Mouse (Mus musculus) left cerebral cortex, adult 18-20 months (tissue): ENCODE measurements around the gene Dars. TPM values are rescaled to one million over a fixed set of nuclear protein-coding genes. Genes with fewer than 3 reads are reported as not detected.
A peak's percentile ranks its signal among the peaks of the same experiment; 100 is the strongest.

Experiments
- DNase-seq, 2 experiments: peaks; one replicate each; pipeline ENCODE4 v3.0.0; 2021 to 2022; ENCODE audit warnings: low spot score in 2 of 2, mixed read lengths in 1 of 2
- total RNA-seq, 2 experiments: library from RNA; stranded (reverse); gene quantifications; 2 replicates each; pipeline ENCODE4 v1.2.3; 2021

Gene Dars
- total RNA-seq, 2 experiments from 2014 or later, result 52.3 to 56.0 TPM

- no peak for DNase-seq
These were observed 18.4 kb upstream of the Dars start for GRCm38 (mm10) chr1:128435551-128435950.

- DNase-seq, result no peak
These were observed 7.8 kb upstream of the Dars start for GRCm38 (mm10) chr1:128424928-128425327.

GRCm38 (mm10) chr1:128417533-128417888, 343 bp upstream of the Dars start:
- DNase-seq, result peak in 1 of 2 experiments; percentile 4

DNA sequence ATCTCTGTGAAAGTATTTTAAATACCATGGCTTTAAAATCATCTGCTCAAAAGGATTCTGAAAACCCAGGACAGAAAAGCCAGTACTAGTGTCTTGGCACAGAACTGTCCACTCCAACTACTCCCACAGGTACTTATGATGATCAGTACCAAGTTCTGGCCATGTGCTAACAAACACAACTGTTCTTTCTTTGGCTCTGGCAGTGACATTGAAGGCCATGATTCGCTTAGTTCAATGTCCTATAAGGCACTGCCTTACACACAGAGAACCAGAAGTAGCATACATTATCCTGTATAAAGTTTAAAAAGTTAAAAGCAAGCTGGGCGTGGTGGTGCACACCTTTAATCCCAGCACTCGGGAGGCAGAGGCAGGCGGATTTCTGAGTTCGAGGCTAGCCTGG, 6.0 kb downstream of the Dars start:
- DNase-seq, result no peak

DNA sequence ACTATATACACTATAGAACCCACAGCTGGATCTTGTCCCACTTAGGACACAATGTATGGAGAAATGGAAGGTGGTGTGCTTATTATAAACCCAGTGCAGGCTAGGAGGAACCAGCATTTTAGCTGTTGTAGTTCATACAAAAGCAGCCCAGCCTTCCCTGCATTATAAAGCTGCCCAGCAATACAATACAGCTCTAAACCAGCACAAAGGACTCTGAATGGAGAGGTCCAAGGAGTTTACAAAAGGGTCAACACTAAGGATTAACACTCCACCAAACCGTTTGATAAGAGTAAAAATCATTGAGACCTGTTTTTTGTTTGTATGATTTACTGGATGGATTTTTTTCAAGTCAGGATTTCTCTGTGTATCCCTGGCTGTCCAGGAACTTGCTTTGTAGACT, 10.3 kb downstream of the Dars start:
- no peak for DNase-seq

GRCm38 (mm10) chr1:128405675-128406074, 11.5 kb downstream of the Dars start:
- DNase-seq, result no peak

GRCm38 (mm10) chr1:128405041-128405481, 12.1 kb downstream of the Dars start:
- DNase-seq, result no peak

GRCm38 (mm10) chr1:128400926-128401325, 16.2 kb downstream of the Dars start:
- no peak for DNase-seq

DNA sequence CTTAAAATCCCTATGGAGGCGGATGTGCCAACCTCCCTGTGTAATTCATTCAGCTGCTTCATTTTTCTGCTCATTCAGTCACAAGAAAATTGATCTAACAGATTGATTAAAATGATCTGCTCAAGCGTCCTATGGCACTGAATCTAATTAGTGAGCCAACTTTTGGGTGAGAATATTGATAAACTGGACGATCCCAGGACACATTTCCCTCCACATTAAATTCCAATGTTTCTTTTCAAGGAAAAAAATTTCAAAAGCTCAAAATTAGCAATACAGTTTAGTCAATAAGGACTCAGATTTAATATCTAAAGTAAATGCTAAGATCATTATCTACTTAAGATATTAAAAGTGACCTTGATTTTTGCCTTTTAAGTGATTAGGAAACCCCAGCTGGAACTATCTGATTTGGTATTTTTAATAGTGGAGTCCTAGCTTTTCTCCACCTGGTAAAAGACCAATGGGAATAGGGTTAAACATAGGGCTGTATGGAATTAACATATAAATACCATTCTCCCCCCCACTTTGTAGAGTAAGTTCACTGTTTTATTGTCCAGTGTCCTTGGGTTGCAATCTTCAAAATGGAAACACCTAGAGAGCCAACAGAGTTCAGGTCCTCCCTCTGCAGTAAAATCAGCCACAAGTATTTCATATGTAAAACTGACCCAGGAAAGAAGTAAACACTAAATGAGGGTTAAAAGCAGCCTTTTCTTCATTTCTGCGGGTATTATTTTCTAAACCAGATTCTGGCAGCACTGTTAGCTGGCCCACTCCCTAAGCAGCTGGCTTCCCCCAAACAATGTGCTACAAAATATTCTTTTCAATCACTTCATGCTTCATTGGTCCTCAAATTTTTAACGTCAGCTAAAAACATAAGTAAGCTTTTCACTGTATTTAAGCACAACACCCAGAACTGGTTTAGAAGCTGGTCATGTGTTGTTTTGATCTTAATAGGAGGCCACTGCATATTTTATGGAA, 16.9 kb downstream of the Dars start:
- no peak for DNase-seq

DNA sequence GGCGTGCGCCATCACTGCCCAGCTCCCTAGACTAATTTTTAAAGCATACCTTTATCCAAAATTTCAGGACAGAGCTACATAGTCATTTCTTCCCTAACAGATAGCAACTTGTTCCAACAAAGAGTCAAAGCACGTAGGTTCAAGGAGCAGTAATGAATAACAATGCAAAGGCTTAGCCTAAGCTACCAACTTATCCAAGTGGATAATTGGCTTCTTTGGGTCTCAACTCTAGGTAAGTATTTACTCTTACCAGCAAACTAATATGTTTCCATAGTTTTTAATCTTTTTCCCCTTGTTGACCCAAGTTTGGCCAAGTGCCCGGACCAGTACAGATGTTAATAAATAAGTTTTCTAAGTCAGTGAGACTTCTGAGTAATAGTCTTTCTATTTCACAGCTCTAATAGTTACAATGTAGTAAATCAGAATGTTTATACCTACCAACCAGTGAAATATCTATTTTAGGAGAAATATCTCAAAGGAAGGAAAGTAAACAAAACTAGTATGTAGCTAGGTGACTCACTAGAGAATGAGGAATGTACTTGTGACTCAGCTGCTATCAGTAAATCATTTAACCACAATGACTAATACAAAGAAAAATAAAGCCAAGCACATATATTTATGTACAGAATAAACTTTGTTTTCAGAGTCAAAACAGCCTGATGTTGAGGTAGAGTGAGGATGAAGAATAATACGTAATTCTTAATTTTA, 18.3 kb downstream of the Dars start:
- no peak for DNase-seq

- no peak for DNase-seq
These were observed 22.5 kb downstream of the Dars start for GRCm38 (mm10) chr1:128394657-128395056.

GRCm38 (mm10) chr1:128392382-128392781, 24.8 kb downstream of the Dars start:
- no peak for DNase-seq

DNA sequence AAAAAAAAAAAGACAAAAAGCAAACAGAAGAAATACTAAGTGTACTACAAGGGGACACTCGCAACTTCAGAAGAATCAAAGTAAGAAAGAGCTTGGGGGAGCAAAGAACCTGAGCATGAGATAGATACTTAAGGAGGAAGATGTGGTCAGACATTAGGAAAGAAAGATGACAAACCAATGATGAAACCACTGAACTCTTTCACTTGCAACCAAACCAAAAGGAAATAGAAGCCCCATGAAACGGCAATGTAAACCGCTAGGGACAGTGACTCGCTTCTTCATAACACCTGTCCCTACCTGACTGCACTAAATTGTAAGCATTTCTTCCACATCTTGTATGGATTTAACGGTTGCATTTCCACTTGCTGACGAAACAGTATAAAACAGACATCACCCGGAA, 30.7 kb downstream of the Dars start:
- DNase-seq, result no peak

GRCm38 (mm10) chr1:128376841-128377240, 40.3 kb downstream of the Dars start:
- no peak for DNase-seq

DNA sequence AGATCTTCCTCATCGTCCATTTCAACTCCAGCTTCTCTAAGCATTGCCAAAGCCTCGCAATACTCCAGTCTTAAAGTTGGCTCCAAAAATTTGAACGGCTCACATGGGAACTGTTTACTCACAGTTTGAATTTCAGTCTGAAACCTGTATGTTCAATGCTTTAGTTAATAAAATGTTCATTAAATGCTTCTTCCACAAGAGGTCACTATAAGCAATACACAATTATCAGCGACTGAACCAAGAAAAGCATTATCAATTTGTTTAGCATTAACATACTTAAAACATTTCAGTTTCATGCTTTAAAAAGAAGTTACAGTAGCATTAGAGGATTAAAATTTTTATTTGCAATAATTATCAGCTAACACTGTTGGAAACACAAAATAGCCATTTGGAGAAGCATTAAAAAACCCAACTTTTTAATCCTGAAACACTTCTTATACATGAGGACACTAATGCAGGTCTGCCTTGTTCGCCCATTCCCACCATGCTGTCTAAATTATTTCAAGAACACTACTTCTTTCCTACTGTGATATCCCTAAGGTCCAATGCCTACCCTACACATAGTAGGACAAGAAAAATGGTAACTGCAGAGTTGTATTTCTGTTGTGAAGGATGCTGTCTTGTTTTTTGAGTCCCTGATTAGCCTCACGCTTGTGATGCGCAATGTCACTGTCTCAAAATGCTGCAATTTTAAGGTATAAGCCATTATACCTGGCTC, 44.9 kb downstream of the Dars start:
- DNase-seq, result no peak

DNA sequence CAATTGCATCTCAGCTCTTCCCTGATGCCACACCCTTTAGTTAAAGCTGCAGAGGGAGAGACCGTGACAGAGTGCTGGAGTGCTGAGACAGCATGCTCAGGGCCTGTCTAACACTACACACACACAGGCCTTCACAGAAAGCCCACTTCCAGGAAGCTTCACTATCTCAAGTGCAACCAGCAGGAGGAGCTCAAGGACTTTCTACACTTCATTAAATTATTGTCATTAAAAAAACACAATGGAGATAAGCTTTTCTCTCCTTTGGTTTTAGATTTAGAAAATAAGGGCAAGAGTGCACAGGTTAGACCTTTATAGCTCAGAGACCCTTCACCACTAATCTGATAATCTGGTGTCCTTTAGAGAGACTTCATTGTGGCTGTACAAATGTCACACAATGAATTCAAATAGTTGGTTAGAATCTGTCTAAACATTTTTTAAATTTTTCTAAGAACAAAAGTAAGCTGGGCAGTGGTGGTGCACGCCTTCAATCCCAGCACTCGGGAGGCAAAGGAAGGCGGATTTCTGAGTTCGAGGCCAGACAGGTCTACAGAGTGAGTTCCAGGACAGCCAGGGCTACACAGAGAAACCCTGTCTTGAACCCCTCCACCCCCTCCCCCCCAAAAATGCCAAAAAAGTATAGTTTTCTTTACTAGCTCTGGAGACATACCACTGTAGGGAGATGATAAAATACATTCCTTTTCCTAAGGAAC, 48.3 kb downstream of the Dars start:
- peak; percentile 43 to 68 for DNase-seq

- DNase-seq, result peak; percentile 25 to 57
These were observed 56.6 kb downstream of the Dars start for GRCm38 (mm10) chr1:128360601-128361000.

- DNase-seq, result peak; percentile 91
These were observed 57.4 kb downstream of the Dars start, which contains the start of gene Mcm6 for GRCm38 (mm10) chr1:128359554-128360376. Gene Mcm6 (minus strand): TSS chr1:128359664.

DNA sequence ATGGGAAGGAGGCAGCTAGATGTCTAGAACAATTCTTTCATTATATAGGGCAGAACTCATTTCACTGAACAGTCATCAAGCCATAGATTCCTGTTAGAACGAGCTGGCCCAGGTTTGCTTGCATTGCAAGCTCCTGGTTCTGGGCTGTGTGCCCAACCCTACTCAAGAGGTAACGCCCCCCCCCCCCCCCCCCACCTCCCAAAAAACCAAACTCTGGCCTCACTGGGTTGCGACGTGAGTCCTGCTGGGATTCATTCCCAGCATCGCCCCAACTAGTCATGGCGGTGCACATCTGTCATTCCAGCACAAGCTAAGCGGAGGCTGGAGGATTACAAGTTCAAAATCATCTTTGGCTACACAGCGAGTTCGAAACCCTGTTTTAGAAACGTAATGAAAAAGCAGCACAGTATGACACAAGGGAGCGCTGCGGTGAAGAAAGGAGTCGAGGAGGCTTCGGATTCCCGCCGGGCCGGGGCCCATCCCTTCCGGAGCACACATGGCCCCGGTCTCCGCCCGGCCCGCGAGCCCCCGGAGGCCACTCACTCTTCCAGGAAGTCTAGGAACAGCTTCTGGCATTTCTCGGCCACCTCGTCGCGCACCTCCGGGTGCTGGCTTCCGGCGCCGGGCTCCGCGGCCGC, 58.1 kb downstream of the Dars start:
- DNase-seq, result no peak
